Mouse (Mus musculus): ENCODE measurements around the gene Vsx1. TPM values are rescaled to one million over a fixed set of nuclear protein-coding genes. Genes with fewer than 3 reads are reported as not detected.

The Vsx1 gene
- polyA plus RNA-seq (2014; fragmentation: Illumina TruSeq; extraction: RNeasy Lipid Tissue Mini Kit (QIAGEN cat#74804); ENCODE audit: low read depth, low replicate concordance), result not detected

DNA sequence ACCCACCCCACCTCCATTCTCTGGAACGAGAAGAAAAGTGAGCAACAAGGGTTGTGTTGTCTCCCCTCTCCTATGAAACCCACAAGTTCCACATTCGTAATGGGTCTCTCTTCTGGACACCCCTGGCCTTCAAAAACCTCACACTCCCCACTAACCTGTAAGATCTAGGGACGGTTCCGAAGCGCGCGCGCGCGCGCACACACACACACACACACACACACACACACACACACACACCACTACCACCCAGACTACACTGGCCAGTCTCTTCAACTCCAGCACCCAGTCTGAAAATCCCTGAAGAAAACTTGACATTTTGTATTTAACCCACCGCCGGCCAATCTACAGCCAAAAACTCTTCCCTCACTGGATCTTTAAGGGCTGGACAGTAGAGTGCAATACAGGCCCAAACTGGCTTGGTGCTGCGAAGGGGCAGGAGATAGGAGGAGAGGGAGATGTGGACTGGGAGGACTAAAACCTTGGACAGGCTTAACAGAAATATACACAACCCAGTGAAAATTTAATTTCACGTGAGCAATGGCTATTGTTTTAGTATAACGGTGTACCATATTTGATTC lies at the start of gene Vsx1:
Gene Vsx1 (minus strand): TSS at position 138 of the 578 bp plus-strand sequence.

GRCm38 (mm10) chr2:150667820-150668766 lies 21.1 kb downstream of the Vsx1 start, which contains the start of gene Acss1:
TSS of gene Acss1 (minus strand) at chr2:150668500.

Other genes with a start within 250 kb of the Vsx1 start
- 14.1 TPM for gene Zfp442, start 237.9 kb downstream of the Vsx1 start, polyA plus RNA-seq (2014; fragmentation: Illumina TruSeq; extraction: RNeasy Lipid Tissue Mini Kit (QIAGEN cat#74804); ENCODE audit: low read depth, low replicate concordance)
- gene Zfp345, start 204.3 kb downstream of the Vsx1 start, polyA plus RNA-seq (2014; fragmentation: Illumina TruSeq; extraction: RNeasy Lipid Tissue Mini Kit (QIAGEN cat#74804); ENCODE audit: low read depth, low replicate concordance), result not detected
- 0.79 TPM for gene Cst7, start 118.9 kb downstream of the Vsx1 start, polyA plus RNA-seq (2014; fragmentation: Illumina TruSeq; extraction: RNeasy Lipid Tissue Mini Kit (QIAGEN cat#74804); ENCODE audit: low read depth, low replicate concordance)
- 47.1 TPM for gene Apmap, start 80.8 kb downstream of the Vsx1 start, polyA plus RNA-seq (2014; fragmentation: Illumina TruSeq; extraction: RNeasy Lipid Tissue Mini Kit (QIAGEN cat#74804); ENCODE audit: low read depth, low replicate concordance)
- 39.2 TPM for gene Acss1, start 20.9 kb downstream of the Vsx1 start, polyA plus RNA-seq (2014; fragmentation: Illumina TruSeq; extraction: RNeasy Lipid Tissue Mini Kit (QIAGEN cat#74804); ENCODE audit: low read depth, low replicate concordance)
- gene Entpd6, start 59.7 kb upstream of the Vsx1 start, polyA plus RNA-seq (2014; fragmentation: Illumina TruSeq; extraction: RNeasy Lipid Tissue Mini Kit (QIAGEN cat#74804); ENCODE audit: low read depth, low replicate concordance), result 3.9 TPM
- gene Pygb, start 97.4 kb upstream of the Vsx1 start, polyA plus RNA-seq (2014; fragmentation: Illumina TruSeq; extraction: RNeasy Lipid Tissue Mini Kit (QIAGEN cat#74804); ENCODE audit: low read depth, low replicate concordance), result 19.6 TPM
- 66.9 TPM for gene Abhd12, start 215.4 kb upstream of the Vsx1 start, polyA plus RNA-seq (2014; fragmentation: Illumina TruSeq; extraction: RNeasy Lipid Tissue Mini Kit (QIAGEN cat#74804); ENCODE audit: low read depth, low replicate concordance)
- 5.3 TPM for gene Gins1, start 216.0 kb upstream of the Vsx1 start, polyA plus RNA-seq (2014; fragmentation: Illumina TruSeq; extraction: RNeasy Lipid Tissue Mini Kit (QIAGEN cat#74804); ENCODE audit: low read depth, low replicate concordance)